Comparison of ENCODE assay signal across 8 mouse cellular contexts in genomic region chr4:154142211-154143040, GRCm38 (mm10). TPM values are rescaled to one million over a fixed set of nuclear protein-coding genes. Genes with fewer than 3 reads are reported as not detected.
A peak's percentile ranks its signal among the peaks of the same experiment; 100 is the strongest.
DNase-seq lines count a peak whose midpoint lies in the region; ATAC-seq lines count a peak whose summit lies in the region.

Gene Wrap73 (plus strand): TSS chr4:154142372.

- no peaks in the 10 kb centered on the region for H3K9me3 ChIP-seq in hindbrain, embryonic 13.5 days

- DNase-seq in R1 (ENCODE audit: low read depth, low spot score) = peak; percentile 93
- peak; percentile 94 for DNase-seq in cerebellum, postnatal 14 days
- DNase-seq in frontal cortex, postnatal 14 days (ENCODE audit: low spot score in 2 of 2) = peak; percentile 70 to 84
- peak; percentile 82 for DNase-seq in layer of hippocampus, postnatal 25 days (ENCODE audit: extremely low spot score in 1 of 2, low spot score in 1 of 2)
- DNase-seq in lung, postnatal 4 days = peak; percentile 93
- DNase-seq in retina, postnatal 7 days (ENCODE audit: low read depth, low spot score) = peak; percentile 84
- peak; percentile 81 for DNase-seq in urinary bladder, adult 2 months (ENCODE audit: low spot score)

- peak; percentile 95 for ATAC-seq in hindbrain, embryonic 13.5 days (ENCODE audit: low FRiP score)

- WGBS in hindbrain, embryonic 13.5 days = 3% methylated on average over 49 of the region's 49 CpGs

- peaks cover 47% of the 10 kb centered on the region for H3K27me3 ChIP-seq in hindbrain, embryonic 13.5 days

- peak within 1 kb of the TSS; percentile 83 for H3K9ac ChIP-seq in hindbrain, embryonic 13.5 days

- H3K27ac ChIP-seq in hindbrain, embryonic 13.5 days = peak within 1 kb of the TSS; percentile 84

- peak within 1 kb of the TSS; percentile 91 for H3K4me2 ChIP-seq in hindbrain, embryonic 13.5 days

- H3K36me3 ChIP-seq in hindbrain, embryonic 13.5 days = peaks cover 14% of the 10 kb centered on the region

- H3K4me1 ChIP-seq in hindbrain, embryonic 13.5 days (replicated peaks) = peaks cover 39% of the 10 kb centered on the region

- peak within 1 kb of the TSS; percentile 81 for H3K4me3 ChIP-seq in hindbrain, embryonic 13.5 days

RNA-seq across cellular contexts. Expression of gene Wrap73, which starts in this region (rescaled TPM):
- polyA plus RNA-seq in hindbrain, embryonic 13.5 days (2015; fragmentation: Nextera tagmentation; extraction: Ambion mirVana) = 46.0 and 47.3 TPM in 2 replicates
- 10 to 100 TPM; 30.5 to 36.0 TPM for total RNA-seq in layer of hippocampus, postnatal 25 days (2021)
- 12.1 and 13.2 TPM in 2 replicates for polyA plus RNA-seq in urinary bladder, adult 2 months (2012; rRNA removed)

Comparison
In these comparisons a context has a peak if more than half of its experiments do, and no peak if none do; other contexts are left out.
1. Peak in every context shown above with its lines: DNase-seq, ATAC-seq, H3K4me3 ChIP-seq and H3K27ac ChIP-seq.